Mouse (Mus musculus): ENCODE measurements around the gene Fut11. TPM values are rescaled to one million over a fixed set of nuclear protein-coding genes. Genes with fewer than 3 reads are reported as not detected.

Fut11 gene
- polyA plus RNA-seq, 1 experiment from 2014 or later = 30.0 TPM

- Histone ChIP-seq H3K27me3 (replicated peaks) (no peaks in the 10 kb centered on the region), H3K4me3 (no peak overlapping the region), H3K9ac (no peak overlapping the region), H3K36me3 (replicated peaks) (peaks cover 68% of the 10 kb centered on the region), H3K4me2 (no peak overlapping the region), H3K4me1 (no peaks in the 10 kb centered on the region), H3K9me3 (no peaks in the 10 kb centered on the region), H3K27ac (no peak overlapping the region)
- WGBS = 89% methylated on average over 6 of the region's 6 CpGs
- ATAC-seq (replicated peaks) = no peak
These were observed 31.0 kb downstream of the Fut11 start for GRCm38 (mm10) chr14:20725660-20726339.

GRCm38 (mm10) chr14:20729871-20730270 is 35.1 kb downstream of the Fut11 start:
- no peak overlapping the region for H3K9ac ChIP-seq
- WGBS = 91% methylated on average over 9 of the region's 9 CpGs
- H3K36me3 ChIP-seq (replicated peaks) = peaks cover 31% of the 10 kb centered on the region
- H3K4me2 ChIP-seq = no peak overlapping the region
- ATAC-seq (replicated peaks) = no peak
- no peaks in the 10 kb centered on the region for H3K9me3 ChIP-seq
- no peak overlapping the region for H3K27ac ChIP-seq
- H3K27me3 ChIP-seq (replicated peaks) = no peaks in the 10 kb centered on the region
- H3K4me3 ChIP-seq = no peak overlapping the region
- H3K4me1 ChIP-seq = peaks cover 11% of the 10 kb centered on the region

GRCm38 (mm10) chr14:20730853-20731602 is 36.3 kb downstream of the Fut11 start:
- 94% methylated on average over 9 of the region's 9 CpGs for WGBS
- Histone ChIP-seq H3K4me1 (peaks cover 11% of the 10 kb centered on the region), H3K4me3 (no peak overlapping the region), H3K9me3 (no peaks in the 10 kb centered on the region), H3K4me2 (no peak overlapping the region), H3K9ac (no peak overlapping the region), H3K36me3 (replicated peaks) (peaks cover 23% of the 10 kb centered on the region), H3K27me3 (replicated peaks) (no peaks in the 10 kb centered on the region), H3K27ac (no peak overlapping the region)
- ATAC-seq (replicated peaks) = no peak

- peaks cover 9% of the 10 kb centered on the region for H3K36me3 ChIP-seq (replicated peaks)
- H3K27ac ChIP-seq = peak overlapping the region; percentile 89; the same call in 1 of the 2 replicates
These were observed 38.5 kb downstream of the Fut11 start for GRCm38 (mm10) chr14:20733041-20733951.

GRCm38 (mm10) chr14:20733952-20734774 is 39.4 kb downstream of the Fut11 start, which contains the start of gene Ndst2:
Gene Ndst2 (minus strand): TSS chr14:20734562.
- ATAC-seq (replicated peaks) = peak; percentile 99
- Histone ChIP-seq H3K36me3 (replicated peaks) (peaks cover 4% of the 10 kb centered on the region), H3K27me3 (replicated peaks) (no peaks in the 10 kb centered on the region), H3K9ac (peak within 1 kb of the TSS; percentile 91), H3K4me3 (peak within 1 kb of the TSS; percentile 78), H3K4me1 (peaks cover 11% of the 10 kb centered on the region), H3K4me2 (peak within 1 kb of the TSS; percentile 66), H3K27ac (peak within 1 kb of the TSS; percentile 89), H3K9me3 (no peaks in the 10 kb centered on the region)
- 0% methylated on average over 72 of the region's 81 CpGs for WGBS

More at GRCm38 (mm10) chr14:20733041-20733951, 38.5 kb downstream of the Fut11 start:
- no peaks in the 10 kb centered on the region for H3K9me3 ChIP-seq
- no peaks in the 10 kb centered on the region for H3K27me3 ChIP-seq (replicated peaks)
- H3K4me3 ChIP-seq = peak overlapping the region; percentile 78
- ATAC-seq (replicated peaks) = no peak; the same call in 1 of the 2 replicates
- H3K4me2 ChIP-seq = peak overlapping the region; percentile 66
- peaks cover 11% of the 10 kb centered on the region for H3K4me1 ChIP-seq
- WGBS = 53% methylated on average over 12 of the region's 12 CpGs
- peak overlapping the region; percentile 91 for H3K9ac ChIP-seq

GRCm38 (mm10) chr14:20735052-20735451 is 40.3 kb downstream of the Fut11 start:
- peak overlapping the region; percentile 66; the same call in 1 of the 2 replicates for H3K4me2 ChIP-seq
- H3K9me3 ChIP-seq = no peaks in the 10 kb centered on the region
- no peaks in the 10 kb centered on the region for H3K27me3 ChIP-seq (replicated peaks)
- H3K27ac ChIP-seq = 0 out of 2 replicates have a peak overlapping the region, but pooled peaks have one; percentile 42
- H3K4me1 ChIP-seq = peaks cover 11% of the 10 kb centered on the region
- H3K4me3 ChIP-seq = no peak overlapping the region
- no peak for ATAC-seq (replicated peaks)
- no peak overlapping the region for H3K9ac ChIP-seq
- WGBS = 69% methylated on average over 2 of the region's 2 CpGs
- peaks cover 4% of the 10 kb centered on the region for H3K36me3 ChIP-seq (replicated peaks)

- H3K4me1 ChIP-seq = peaks cover 11% of the 10 kb centered on the region
- peaks cover 4% of the 10 kb centered on the region for H3K36me3 ChIP-seq (replicated peaks)
- H3K9ac ChIP-seq = no peak overlapping the region
- no peak overlapping the region for H3K27ac ChIP-seq
- no peaks in the 10 kb centered on the region for H3K9me3 ChIP-seq
- no peaks in the 10 kb centered on the region for H3K27me3 ChIP-seq (replicated peaks)
- no peak overlapping the region for H3K4me3 ChIP-seq
- WGBS = 88% methylated on average over 13 of the region's 13 CpGs
- no peak overlapping the region for H3K4me2 ChIP-seq
- ATAC-seq (replicated peaks) = no peak
These were observed 41.2 kb downstream of the Fut11 start for GRCm38 (mm10) chr14:20735892-20736390.

GRCm38 (mm10) chr14:20737306-20737705 is 42.5 kb downstream of the Fut11 start:
- H3K27me3 ChIP-seq (replicated peaks) = no peaks in the 10 kb centered on the region
- H3K9me3 ChIP-seq = no peaks in the 10 kb centered on the region
- no peak overlapping the region for H3K4me2 ChIP-seq
- no peak overlapping the region for H3K4me3 ChIP-seq
- H3K36me3 ChIP-seq (replicated peaks) = peaks cover 6% of the 10 kb centered on the region
- H3K4me1 ChIP-seq = peaks cover 11% of the 10 kb centered on the region
- no peak overlapping the region for H3K9ac ChIP-seq
- WGBS = 44% methylated on average over 14 of the region's 14 CpGs
- no peak overlapping the region for H3K27ac ChIP-seq
- ATAC-seq (replicated peaks) = no peak

GRCm38 (mm10) chr14:20738511-20738910 is 43.7 kb downstream of the Fut11 start:
- peaks cover 5% of the 10 kb centered on the region for H3K4me1 ChIP-seq
- H3K27me3 ChIP-seq (replicated peaks) = no peaks in the 10 kb centered on the region
- no peak overlapping the region for H3K27ac ChIP-seq
- no peak for ATAC-seq (replicated peaks)
- no peak overlapping the region for H3K4me3 ChIP-seq
- no peak overlapping the region for H3K9ac ChIP-seq
- H3K4me2 ChIP-seq = no peak overlapping the region
- no peaks in the 10 kb centered on the region for H3K9me3 ChIP-seq
- 90% methylated on average over 8 of the region's 8 CpGs for WGBS
- peaks cover 9% of the 10 kb centered on the region for H3K36me3 ChIP-seq (replicated peaks)

- WGBS = 87% methylated on average over 9 of the region's 9 CpGs
- H3K27me3 ChIP-seq (replicated peaks) = no peaks in the 10 kb centered on the region
- peaks cover 12% of the 10 kb centered on the region; the same call in 1 of the 2 replicates for H3K36me3 ChIP-seq (replicated peaks)
- H3K9ac ChIP-seq = no peak overlapping the region
- no peak for ATAC-seq (replicated peaks)
- no peaks in the 10 kb centered on the region for H3K9me3 ChIP-seq
- no peak overlapping the region for H3K4me3 ChIP-seq
- no peak overlapping the region for H3K4me2 ChIP-seq
- H3K27ac ChIP-seq = no peak overlapping the region
- no peaks in the 10 kb centered on the region for H3K4me1 ChIP-seq
These were observed 46.5 kb downstream of the Fut11 start for GRCm38 (mm10) chr14:20741301-20741700.

GRCm38 (mm10) chr14:20743614-20744013 is 48.8 kb downstream of the Fut11 start:
- Histone ChIP-seq H3K4me3 (no peak overlapping the region), H3K27ac (no peak overlapping the region), H3K27me3 (replicated peaks) (no peaks in the 10 kb centered on the region), H3K9ac (no peak overlapping the region), H3K36me3 (replicated peaks) (peaks cover 15% of the 10 kb centered on the region; the same call in 1 of the 2 replicates), H3K9me3 (no peaks in the 10 kb centered on the region), H3K4me2 (no peak overlapping the region), H3K4me1 (no peaks in the 10 kb centered on the region)
- ATAC-seq (replicated peaks) = no peak
- 88% methylated on average over 3 of the region's 3 CpGs for WGBS
